Mouse (Mus musculus): ENCODE results near the gene Msi1. TPM values are rescaled to one million over a fixed set of nuclear protein-coding genes. Genes with fewer than 3 reads are reported as not detected.

The Msi1 gene
- polyA plus RNA-seq, 2 experiments: 15.5 to 40.6 TPM

- Histone ChIP-seq H3K36me3 (ENCODE audit: control insufficient read depth, insufficient read depth, low read length) (no peaks in the 10 kb centered on the region), H3K9me3 (ENCODE audit: control insufficient read depth, low read length) (no peaks in the 10 kb centered on the region), H3K4me1 (ENCODE audit: control insufficient read depth, insufficient read depth, low read length) (peaks cover 3% of the 10 kb centered on the region; the same call in 1 of the 2 replicates), H3K4me2 (replicated peaks; ENCODE audit: low read depth, low read length, severe bottlenecking) (no peak overlapping the region), H3K27ac (replicated peaks; ENCODE audit: low read depth, low read length) (no peak overlapping the region), H3K9ac (ENCODE audit: low read depth, low read length, severe bottlenecking) (no peak overlapping the region), H3K4me3 (replicated peaks; ENCODE audit: low read length) (no peak overlapping the region), H3K27me3 (ENCODE audit: control insufficient read depth, insufficient read depth, low read length) (no peaks in the 10 kb centered on the region)
- WGBS: 47% methylated on average over 9 of the region's 9 CpGs
- ATAC-seq (ENCODE audit: low FRiP score, low read depth): no peak
- DNase-seq (ENCODE audit: low spot score): no peak
- no peak for TF ChIP-seq POLR2A (IDR thresholded peaks at IDR 0.05; ENCODE audit: borderline replicate concordance, extremely low read depth, insufficient read depth, insufficient read length)
These were observed 69.2 kb downstream of the Msi1 start for GRCm38 (mm10) chr5:115498307-115499240.

- no peak for ATAC-seq (ENCODE audit: low FRiP score, low read depth)
- DNase-seq (ENCODE audit: low spot score): no peak
- H3K27me3 ChIP-seq (ENCODE audit: control insufficient read depth, insufficient read depth, low read length): no peaks in the 10 kb centered on the region
- no peak overlapping the region for H3K4me2 ChIP-seq (replicated peaks; ENCODE audit: low read depth, low read length, severe bottlenecking)
- TF ChIP-seq POLR2A (IDR thresholded peaks at IDR 0.05; ENCODE audit: borderline replicate concordance, extremely low read depth, insufficient read depth, insufficient read length): no peak
- no peaks in the 10 kb centered on the region for H3K4me1 ChIP-seq (ENCODE audit: control insufficient read depth, insufficient read depth, low read length)
- H3K27ac ChIP-seq (replicated peaks; ENCODE audit: low read depth, low read length): no peak overlapping the region
- H3K9ac ChIP-seq (ENCODE audit: low read depth, low read length, severe bottlenecking): no peak overlapping the region
- 77% methylated on average over 12 of the region's 12 CpGs for WGBS
- no peaks in the 10 kb centered on the region for H3K9me3 ChIP-seq (ENCODE audit: control insufficient read depth, low read length)
- H3K4me3 ChIP-seq (replicated peaks; ENCODE audit: low read length): no peak overlapping the region
- no peaks in the 10 kb centered on the region for H3K36me3 ChIP-seq (ENCODE audit: control insufficient read depth, insufficient read depth, low read length)
These were observed 71.1 kb downstream of the Msi1 start for GRCm38 (mm10) chr5:115500383-115500935.

DNA sequence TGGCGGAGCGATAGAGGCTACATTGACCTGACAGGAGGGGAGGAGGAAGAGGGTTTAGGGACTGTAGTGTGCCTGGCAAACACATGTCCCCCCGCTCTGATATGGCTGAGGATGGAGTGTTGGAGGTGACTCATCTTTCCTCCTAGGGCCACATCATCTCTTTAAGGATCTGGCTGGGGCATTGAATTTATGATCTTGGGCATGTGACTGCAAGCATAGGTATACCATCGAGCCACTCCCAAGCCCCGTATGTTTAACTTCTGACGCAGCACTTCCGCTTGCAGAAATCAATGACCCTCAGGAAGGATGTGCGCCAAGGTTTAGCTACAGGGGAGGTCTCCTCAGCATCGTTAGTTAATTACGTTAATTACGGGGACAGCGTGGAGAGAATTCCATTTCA is 73.6 kb downstream of the Msi1 start:
- TF ChIP-seq POLR2A (IDR thresholded peaks at IDR 0.05; ENCODE audit: borderline replicate concordance, extremely low read depth, insufficient read depth, insufficient read length): no peak
- Histone ChIP-seq H3K4me2 (replicated peaks; ENCODE audit: low read depth, low read length, severe bottlenecking) (no peak overlapping the region), H3K4me1 (ENCODE audit: control insufficient read depth, insufficient read depth, low read length) (peaks cover 6% of the 10 kb centered on the region), H3K9me3 (ENCODE audit: control insufficient read depth, low read length) (no peaks in the 10 kb centered on the region), H3K9ac (ENCODE audit: low read depth, low read length, severe bottlenecking) (no peak overlapping the region), H3K27ac (replicated peaks; ENCODE audit: low read depth, low read length) (no peak overlapping the region), H3K4me3 (replicated peaks; ENCODE audit: low read length) (no peak overlapping the region), H3K36me3 (ENCODE audit: control insufficient read depth, insufficient read depth, low read length) (no peaks in the 10 kb centered on the region), H3K27me3 (ENCODE audit: control insufficient read depth, insufficient read depth, low read length) (no peaks in the 10 kb centered on the region)
- DNase-seq (ENCODE audit: low spot score) (no peak), ATAC-seq (ENCODE audit: low FRiP score, low read depth) (no peak)
- 61% methylated on average over 12 of the region's 12 CpGs for WGBS

Other genes with a start within 250 kb of the Msi1 start
- gene Cabp1, start 235.2 kb upstream of the Msi1 start, polyA plus RNA-seq (2012; rRNA removed): 3.1 and 4.7 TPM in 2 replicates
- 1.2 and 1.5 TPM in 2 replicates for gene Cabp1, start 235.2 kb upstream of the Msi1 start, polyA plus RNA-seq (2014; fragmentation: Nextera tagmentation; extraction: Ambion mirVana)
- gene Pop5, start 193.8 kb upstream of the Msi1 start, polyA plus RNA-seq (2012; rRNA removed): 51.6 and 61.7 TPM in 2 replicates
- gene Pop5, start 193.8 kb upstream of the Msi1 start, polyA plus RNA-seq (2014; fragmentation: Nextera tagmentation; extraction: Ambion mirVana): 90.3 and 107 TPM in 2 replicates
- 163 and 180 TPM in 2 replicates for gene Rnf10, start 156.7 kb upstream of the Msi1 start, polyA plus RNA-seq (2012; rRNA removed)
- 86.7 and 95.6 TPM in 2 replicates for gene Rnf10, start 156.7 kb upstream of the Msi1 start, polyA plus RNA-seq (2014; fragmentation: Nextera tagmentation; extraction: Ambion mirVana)
- gene Coq5, start 149.9 kb upstream of the Msi1 start, polyA plus RNA-seq (2012; rRNA removed): 11.5 and 13.7 TPM in 2 replicates
- gene Coq5, start 149.9 kb upstream of the Msi1 start, polyA plus RNA-seq (2014; fragmentation: Nextera tagmentation; extraction: Ambion mirVana): 38.5 and 39.9 TPM in 2 replicates
- 503 and 1,052 TPM in 2 replicates for gene Dynll1, start 128.6 kb upstream of the Msi1 start, polyA plus RNA-seq (2012; rRNA removed)
- gene Dynll1, start 128.6 kb upstream of the Msi1 start, polyA plus RNA-seq (2014; fragmentation: Nextera tagmentation; extraction: Ambion mirVana): 1,814 and 1,833 TPM in 2 replicates
- 132 and 137 TPM in 2 replicates for gene Srsf9, start 102.4 kb upstream of the Msi1 start, polyA plus RNA-seq (2012; rRNA removed)
- gene Srsf9, start 102.4 kb upstream of the Msi1 start, polyA plus RNA-seq (2014; fragmentation: Nextera tagmentation; extraction: Ambion mirVana): 252 and 271 TPM in 2 replicates
- 23.7 TPM in 2 replicates for gene Gatc, start 88.4 kb upstream of the Msi1 start, polyA plus RNA-seq (2012; rRNA removed)
- 29.6 and 33.3 TPM in 2 replicates for gene Gatc, start 88.4 kb upstream of the Msi1 start, polyA plus RNA-seq (2014; fragmentation: Nextera tagmentation; extraction: Ambion mirVana)
- gene Triap1, start 88.4 kb upstream of the Msi1 start, polyA plus RNA-seq (2012; rRNA removed): 27.6 and 28.7 TPM in 2 replicates
- gene Triap1, start 88.4 kb upstream of the Msi1 start, polyA plus RNA-seq (2014; fragmentation: Nextera tagmentation; extraction: Ambion mirVana): 61.7 and 62.2 TPM in 2 replicates
- gene Cox6a1, start 80.6 kb upstream of the Msi1 start, polyA plus RNA-seq (2012; rRNA removed): 902 and 1,086 TPM in 2 replicates
- gene Cox6a1, start 80.6 kb upstream of the Msi1 start, polyA plus RNA-seq (2014; fragmentation: Nextera tagmentation; extraction: Ambion mirVana): 766 and 836 TPM in 2 replicates
- gene Pla2g1b, start 36.7 kb downstream of the Msi1 start, polyA plus RNA-seq (2012; rRNA removed): not detected in 2 replicates
- not detected in 2 replicates for gene Pla2g1b, start 36.7 kb downstream of the Msi1 start, polyA plus RNA-seq (2014; fragmentation: Nextera tagmentation; extraction: Ambion mirVana)
- 69.2 and 82.4 TPM in 2 replicates for gene Sirt4, start 55.1 kb downstream of the Msi1 start, polyA plus RNA-seq (2012; rRNA removed)
- 20.4 and 24.1 TPM in 2 replicates for gene Sirt4, start 55.1 kb downstream of the Msi1 start, polyA plus RNA-seq (2014; fragmentation: Nextera tagmentation; extraction: Ambion mirVana)
- 119 and 145 TPM in 2 replicates for gene Pxn, start 77.1 kb downstream of the Msi1 start, polyA plus RNA-seq (2012; rRNA removed)
- 25.0 and 26.3 TPM in 2 replicates for gene Pxn, start 77.1 kb downstream of the Msi1 start, polyA plus RNA-seq (2014; fragmentation: Nextera tagmentation; extraction: Ambion mirVana)
- gene Rplp0, start 129.9 kb downstream of the Msi1 start, polyA plus RNA-seq (2012; rRNA removed): 3,411 and 4,152 TPM in 2 replicates
- 2,030 and 2,068 TPM in 2 replicates for gene Rplp0, start 129.9 kb downstream of the Msi1 start, polyA plus RNA-seq (2014; fragmentation: Nextera tagmentation; extraction: Ambion mirVana)
- 47.0 and 59.2 TPM in 2 replicates for gene Gcn1l1, start 135.7 kb downstream of the Msi1 start, polyA plus RNA-seq (2012; rRNA removed)
- 42.8 and 49.7 TPM in 2 replicates for gene Gcn1l1, start 135.7 kb downstream of the Msi1 start, polyA plus RNA-seq (2014; fragmentation: Nextera tagmentation; extraction: Ambion mirVana)
- 62.6 and 65.2 TPM in 2 replicates for gene Rab35, start 202.3 kb downstream of the Msi1 start, polyA plus RNA-seq (2012; rRNA removed)
- 19.8 and 22.4 TPM in 2 replicates for gene Rab35, start 202.3 kb downstream of the Msi1 start, polyA plus RNA-seq (2014; fragmentation: Nextera tagmentation; extraction: Ambion mirVana)

Measured in limb, embryonic 14.5 days (tissue).